Mouse (Mus musculus) forebrain, embryonic 14.5 days (tissue): ENCODE measurements at regions not wholly inside any gene's neighbourhood (a gene's known extent, or its start where the extent isn't known, plus 50 kb on each side); places are given as distances from the start of the nearest gene placed in this dataset.

Experiments used
- ATAC-seq: fragments of 200-750 bp; cut with Nextera tagmentation; 2 replicates; pipeline ENCODE4 v1.8.0; 2017; ENCODE audit warnings: mild to moderate bottlenecking, moderate library complexity
- DNase-seq: peaks from one replicate; pipeline ENCODE4 v3.0.0-alpha.2; 2015; ENCODE audit warnings: low spot score
- H3K27ac ChIP-seq: fragments of 300-500 bp; sonication (generic); 2 replicates; pipeline ENCODE4 v1.5.1; 2014; ENCODE audit warnings: low read depth, mild to moderate bottlenecking, control low read depth, low read length, moderate library complexity
- H3K27me3 ChIP-seq: fragments of 300-500 bp; sonication (generic); replicated peaks from 2 replicates; pipeline ENCODE4 v1.6.1; 2014; ENCODE audit warnings: low read length, control low read depth, mixed read lengths; ENCODE audit not compliant: control insufficient read depth, insufficient read depth
- H3K36me3 ChIP-seq: fragments of 300-500 bp; sonication (generic); 2 replicates; pipeline ENCODE4 v1.6.1; 2014; ENCODE audit warnings: low read length, control low read depth; ENCODE audit not compliant: control insufficient read depth, insufficient read depth
- H3K4me1 ChIP-seq: fragments of 300-500 bp; sonication (generic); 2 replicates; pipeline ENCODE4 v1.6.1; 2014; ENCODE audit warnings: antibody characterized with exemption, low read length, control low read depth; ENCODE audit not compliant: control insufficient read depth, insufficient read depth
- H3K4me2 ChIP-seq: fragments of 300-500 bp; sonication (generic); 2 replicates; pipeline ENCODE4 v1.6.1; 2014; ENCODE audit warnings: mild to moderate bottlenecking, control low read depth, low read length
- H3K4me3 ChIP-seq: fragments of 300-500 bp; sonication (generic); 2 replicates; pipeline ENCODE4 v1.5.1; 2014; ENCODE audit warnings: low read depth, low read length, control low read depth
- H3K9ac ChIP-seq: fragments of 300-500 bp; sonication (generic); 2 replicates; pipeline ENCODE4 v1.6.1; 2014; ENCODE audit warnings: mild to moderate bottlenecking, low read length, control low read depth, moderate library complexity
- H3K9me3 ChIP-seq: fragments of 300-500 bp; sonication (generic); replicated peaks from 2 replicates; pipeline ENCODE4 v1.6.1; 2016; ENCODE audit warnings: low read length, control low read depth, mixed read lengths; ENCODE audit not compliant: control insufficient read depth
- WGBS: fragments of 180-500 bp; shearing (Covaris S2); extraction: QIAGEN DNeasy Blood & Tissue Kit; methylation state at CpG from one replicate; pipeline ENCODE4 v1.1.7; 2014; 5-methylcytosine and 5-hydroxymethylcytosine counted together

- peak overlapping the region; percentile 65 for H3K27ac ChIP-seq
- peaks cover 10% of the 10 kb centered on the region for H3K4me1 ChIP-seq
- no peaks in the 10 kb centered on the region for H3K9me3 ChIP-seq
- peak overlapping the region; percentile 19 for H3K4me3 ChIP-seq
- 19% methylated on average over 22 of the region's 22 CpGs for WGBS
- DNase-seq (peak; percentile 87), ATAC-seq (peak; percentile 96)
- peaks cover 4% of the 10 kb centered on the region; the same call in 1 of the 2 replicates for H3K27me3 ChIP-seq
- H3K4me2 ChIP-seq = peak overlapping the region; percentile 42
- peak overlapping the region; percentile 43 for H3K9ac ChIP-seq
- H3K36me3 ChIP-seq = no peaks in the 10 kb centered on the region
Measured at GRCm38 (mm10) chr13:73116822-73117632, 143.3 kb upstream of the Irx4 start.

- WGBS = 21% methylated on average over 15 of the region's 15 CpGs
- H3K27me3 ChIP-seq = peaks cover 4% of the 10 kb centered on the region; the same call in 1 of the 2 replicates
- H3K9me3 ChIP-seq = no peaks in the 10 kb centered on the region
- ATAC-seq = peak; percentile 66
- no peak for DNase-seq
- H3K4me3 ChIP-seq = peak overlapping the region; percentile 19
- peak overlapping the region; percentile 65 for H3K27ac ChIP-seq
- H3K9ac ChIP-seq = peak overlapping the region; percentile 43
- H3K36me3 ChIP-seq = no peaks in the 10 kb centered on the region
- peaks cover 10% of the 10 kb centered on the region for H3K4me1 ChIP-seq
- H3K4me2 ChIP-seq = peak overlapping the region; percentile 42
Measured at GRCm38 (mm10) chr13:73117633-73118076, 142.6 kb upstream of the Irx4 start.

- ATAC-seq (no peak), DNase-seq (no peak)
- H3K9me3 ChIP-seq = no peaks in the 10 kb centered on the region
- H3K9ac ChIP-seq = no peak overlapping the region
- H3K27me3 ChIP-seq = no peaks in the 10 kb centered on the region
- no peak overlapping the region for H3K4me2 ChIP-seq
- no peak overlapping the region for H3K4me3 ChIP-seq
- no peak overlapping the region for H3K27ac ChIP-seq
- H3K36me3 ChIP-seq = no peaks in the 10 kb centered on the region
- H3K4me1 ChIP-seq = peaks cover 5% of the 10 kb centered on the region
- 100% methylated on average over 1 of the region's 1 CpGs for WGBS
Measured at GRCm38 (mm10) chr13:73122945-73123344, 137.3 kb upstream of the Irx4 start.

GRCm38 (mm10) chr13:73131270-73131669 is 129.0 kb upstream of the Irx4 start:
- H3K4me2 ChIP-seq = no peak overlapping the region
- H3K9me3 ChIP-seq = no peaks in the 10 kb centered on the region
- H3K4me1 ChIP-seq = no peaks in the 10 kb centered on the region
- H3K27me3 ChIP-seq = no peaks in the 10 kb centered on the region
- no peaks in the 10 kb centered on the region for H3K36me3 ChIP-seq
- no peak overlapping the region for H3K27ac ChIP-seq
- ATAC-seq (no peak), DNase-seq (no peak)
- H3K9ac ChIP-seq = no peak overlapping the region
- H3K4me3 ChIP-seq = no peak overlapping the region
- 80% methylated on average over 6 of the region's 6 CpGs for WGBS

- WGBS = 77% methylated on average over 6 of the region's 6 CpGs
- DNase-seq (no peak), ATAC-seq (no peak)
- Histone ChIP-seq H3K9ac (no peak overlapping the region), H3K4me1 (no peaks in the 10 kb centered on the region), H3K27me3 (no peaks in the 10 kb centered on the region), H3K4me2 (no peak overlapping the region), H3K4me3 (no peak overlapping the region), H3K9me3 (no peaks in the 10 kb centered on the region), H3K27ac (no peak overlapping the region), H3K36me3 (no peaks in the 10 kb centered on the region)
Measured at GRCm38 (mm10) chr13:73132746-73133145, 127.5 kb upstream of the Irx4 start.

- Histone ChIP-seq H3K9me3 (no peaks in the 10 kb centered on the region), H3K4me2 (no peak overlapping the region), H3K9ac (no peak overlapping the region), H3K4me3 (no peak overlapping the region), H3K4me1 (no peaks in the 10 kb centered on the region), H3K27ac (no peak overlapping the region), H3K27me3 (no peaks in the 10 kb centered on the region), H3K36me3 (no peaks in the 10 kb centered on the region)
- DNase-seq (no peak), ATAC-seq (no peak)
Measured at GRCm38 (mm10) chr13:73134929-73135328, 125.3 kb upstream of the Irx4 start.

- DNase-seq = peak; percentile 83
- Histone ChIP-seq H3K4me2 (no peak overlapping the region), H3K36me3 (no peaks in the 10 kb centered on the region), H3K9me3 (no peaks in the 10 kb centered on the region), H3K4me1 (no peaks in the 10 kb centered on the region), H3K27ac (no peak overlapping the region), H3K9ac (no peak overlapping the region), H3K27me3 (no peaks in the 10 kb centered on the region), H3K4me3 (no peak overlapping the region)
- WGBS = 69% methylated on average over 2 of the region's 2 CpGs
- ATAC-seq = peak; percentile 75; the same call in 1 of the 2 replicates
Measured at GRCm38 (mm10) chr13:73141302-73141701, 119.0 kb upstream of the Irx4 start.

GRCm38 (mm10) chr13:73158016-73158415 is 102.3 kb upstream of the Irx4 start:
- DNase-seq (peak; percentile 15), ATAC-seq (peak; percentile 7; the same call in 1 of the 2 replicates)
- H3K4me2 ChIP-seq = no peak overlapping the region
- no peaks in the 10 kb centered on the region for H3K9me3 ChIP-seq
- no peaks in the 10 kb centered on the region for H3K27me3 ChIP-seq
- no peak overlapping the region for H3K9ac ChIP-seq
- no peaks in the 10 kb centered on the region for H3K36me3 ChIP-seq
- WGBS = 63% methylated on average over 7 of the region's 7 CpGs
- no peak overlapping the region for H3K4me3 ChIP-seq
- H3K4me1 ChIP-seq = peaks cover 9% of the 10 kb centered on the region; the same call in 1 of the 2 replicates
- no peak overlapping the region for H3K27ac ChIP-seq

- H3K4me3 ChIP-seq = no peak overlapping the region
- H3K27ac ChIP-seq = no peak overlapping the region
- ATAC-seq (no peak), DNase-seq (no peak)
- 51% methylated on average over 7 of the region's 7 CpGs for WGBS
- H3K9ac ChIP-seq = peak overlapping the region; percentile 41; the same call in 1 of the 2 replicates
- H3K4me2 ChIP-seq = peak overlapping the region; percentile 53
- H3K4me1 ChIP-seq = peaks cover 9% of the 10 kb centered on the region; the same call in 1 of the 2 replicates
- no peaks in the 10 kb centered on the region for H3K27me3 ChIP-seq
- no peaks in the 10 kb centered on the region for H3K36me3 ChIP-seq
- no peaks in the 10 kb centered on the region for H3K9me3 ChIP-seq
Measured at GRCm38 (mm10) chr13:73159454-73159853, 100.8 kb upstream of the Irx4 start.
